Comparison of ENCODE assay signal across 8 mouse cellular contexts in genomic region chr19:59454196-59454595, GRCm38 (mm10). TPM values are rescaled to one million over a fixed set of nuclear protein-coding genes. Genes with fewer than 3 reads are reported as not detected.
DNase-seq lines count a peak whose midpoint lies in the region; ATAC-seq lines count a peak whose summit lies in the region.

No protein-coding gene starts in this region.

- WGBS in embryonic facial prominence, embryonic 14.5 days = under 1% methylated on average over 18 of the region's 18 CpGs

- no peak overlapping the region for H3K9ac ChIP-seq in embryonic facial prominence, embryonic 14.5 days (ENCODE audit: low read depth, low read length)

- peak overlapping the region; percentile 5; the same call in 1 of the 2 replicates for H3K4me3 ChIP-seq in embryonic facial prominence, embryonic 14.5 days (ENCODE audit: low read depth, low read length)

- no peak overlapping the region for H3K27ac ChIP-seq in embryonic facial prominence, embryonic 14.5 days (replicated peaks; ENCODE audit: low read depth, low read length)

- no peaks in the 10 kb centered on the region for H3K9me3 ChIP-seq in embryonic facial prominence, embryonic 14.5 days (ENCODE audit: control insufficient read depth, low read length)

- H3K4me2 ChIP-seq in embryonic facial prominence, embryonic 14.5 days (ENCODE audit: low read depth, low read length) = peak overlapping the region; percentile 55

- H3K4me1 ChIP-seq in embryonic facial prominence, embryonic 14.5 days (ENCODE audit: control insufficient read depth, insufficient read depth, low read length) = peaks cover 9% of the 10 kb centered on the region

- DNase-seq in ES-CJ7 (ENCODE audit: low read depth, low spot score) = peak; percentile 79
- DNase-seq in adrenal gland, postnatal 14 days = peak; percentile 87
- peak; percentile 87 for DNase-seq in embryonic facial prominence, embryonic 14.5 days (ENCODE audit: low spot score)
- peak; percentile 86 for DNase-seq in heart, postnatal 4 days
- DNase-seq in layer of hippocampus, postnatal 14 days (ENCODE audit: low spot score in 2 of 2) = peak; percentile 85 to 87
- DNase-seq in spleen, postnatal 10 days (ENCODE audit: low spot score in 2 of 2) = peak; percentile 31 to 75

- H3K36me3 ChIP-seq in embryonic facial prominence, embryonic 14.5 days (ENCODE audit: control insufficient read depth, insufficient read depth, low read length) = no peaks in the 10 kb centered on the region

- H3K27me3 ChIP-seq in embryonic facial prominence, embryonic 14.5 days (replicated peaks; ENCODE audit: control insufficient read depth, insufficient read depth, low read length) = peaks cover 93% of the 10 kb centered on the region

- peak; percentile 74 for ATAC-seq in embryonic facial prominence, embryonic 14.5 days (ENCODE audit: low read depth)
- peak; percentile 74 for ATAC-seq in megakaryocyte-erythroid progenitor cell, adult 5-6 weeks (replicated peaks; ENCODE audit: low FRiP score, low TSS enrichment, poor library complexity, severe bottlenecking)
- ATAC-seq in monocyte, adult 5-6 weeks (replicated peaks; ENCODE audit: insufficient number of reproducible peaks, low FRiP score, low TSS enrichment, poor library complexity, severe bottlenecking) = no peak

RNA-seq across cellular contexts. Expression of gene Emx2, which starts 4.0 kb away (rescaled TPM):
- not detected in 2 replicates for total RNA-seq in adrenal gland, postnatal 14 days (2021)
- polyA plus RNA-seq in embryonic facial prominence, embryonic 14.5 days (2014; fragmentation: Nextera tagmentation; extraction: Ambion mirVana) = 6.9 and 7.5 TPM in 2 replicates
- not detected for total RNA-seq in heart, postnatal 4 days (2021)
- total RNA-seq in layer of hippocampus, postnatal 14 days (2021) = 10 to 100 TPM; 22.5 to 24.7 TPM
- not detected in 2 replicates for total RNA-seq in megakaryocyte-erythroid progenitor cell, adult 5-6 weeks (2014; fragmentation: Nextera tagmentation)
- not detected in 2 replicates for total RNA-seq in megakaryocyte-erythroid progenitor cell, adult 5-6 weeks (2017)
- not detected in 3 replicates for total RNA-seq in monocyte, adult 5-6 weeks (2017)

Comparison
In these comparisons a context has a peak if more than half of its experiments do, and no peak if none do; other contexts are left out.
1. RNA of gene Emx2, which starts 4.0 kb away (total RNA-seq): 22.5 to 24.7 TPM in layer of hippocampus, postnatal 14 days; not detected in adrenal gland, postnatal 14 days, not detected in heart, postnatal 4 days, not detected in megakaryocyte-erythroid progenitor cell, adult 5-6 weeks and not detected in monocyte, adult 5-6 weeks; every median in the first group is over 10 times any median in the second.
2. Peak in every context shown above with its lines, with median percentiles within 50 percentile points of each other: DNase-seq.